Mouse (Mus musculus): ENCODE measurements around the gene Gpr3.

Gene Gpr3

GRCm38 (mm10) chr4:133175274-133175673 lies 37.1 kb downstream of the Gpr3 start:
- no peak for ATAC-seq (ENCODE audit: insufficient number of reproducible peaks, low FRiP score, low TSS enrichment)

GRCm38 (mm10) chr4:133174361-133174760 lies 38.0 kb downstream of the Gpr3 start:
- ATAC-seq (ENCODE audit: insufficient number of reproducible peaks, low FRiP score, low TSS enrichment) = no peak

- ATAC-seq (ENCODE audit: insufficient number of reproducible peaks, low FRiP score, low TSS enrichment) = no peak
Measured at GRCm38 (mm10) chr4:133172451-133172850, 39.9 kb downstream of the Gpr3 start.

- no peak for ATAC-seq (ENCODE audit: insufficient number of reproducible peaks, low FRiP score, low TSS enrichment)
Measured at GRCm38 (mm10) chr4:133170616-133171015, 41.7 kb downstream of the Gpr3 start.

DNA sequence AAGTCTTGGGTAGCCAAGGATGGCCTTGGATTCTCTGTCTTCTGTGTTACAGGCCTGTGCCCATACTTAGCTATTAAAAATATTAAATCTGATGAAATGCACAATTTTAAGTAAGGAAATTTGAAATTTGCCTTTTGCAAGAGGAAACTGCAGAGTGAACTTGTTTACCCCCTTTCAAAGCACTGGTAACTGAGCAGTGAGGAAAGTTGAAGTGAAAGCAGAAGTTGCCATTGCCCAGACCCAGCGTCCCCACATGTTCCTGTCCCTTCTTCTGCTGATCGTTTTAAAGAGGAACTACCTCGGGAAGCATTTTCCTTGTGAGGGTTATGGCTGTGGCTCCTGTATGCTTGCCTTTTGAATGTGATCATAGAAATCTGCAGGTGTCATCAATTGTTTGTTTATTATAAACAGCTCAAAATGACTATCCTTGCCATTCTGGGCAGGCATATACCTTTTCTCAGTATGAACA lies 42.2 kb downstream of the Gpr3 start:
- ATAC-seq (ENCODE audit: insufficient number of reproducible peaks, low FRiP score, low TSS enrichment) = no peak

DNA sequence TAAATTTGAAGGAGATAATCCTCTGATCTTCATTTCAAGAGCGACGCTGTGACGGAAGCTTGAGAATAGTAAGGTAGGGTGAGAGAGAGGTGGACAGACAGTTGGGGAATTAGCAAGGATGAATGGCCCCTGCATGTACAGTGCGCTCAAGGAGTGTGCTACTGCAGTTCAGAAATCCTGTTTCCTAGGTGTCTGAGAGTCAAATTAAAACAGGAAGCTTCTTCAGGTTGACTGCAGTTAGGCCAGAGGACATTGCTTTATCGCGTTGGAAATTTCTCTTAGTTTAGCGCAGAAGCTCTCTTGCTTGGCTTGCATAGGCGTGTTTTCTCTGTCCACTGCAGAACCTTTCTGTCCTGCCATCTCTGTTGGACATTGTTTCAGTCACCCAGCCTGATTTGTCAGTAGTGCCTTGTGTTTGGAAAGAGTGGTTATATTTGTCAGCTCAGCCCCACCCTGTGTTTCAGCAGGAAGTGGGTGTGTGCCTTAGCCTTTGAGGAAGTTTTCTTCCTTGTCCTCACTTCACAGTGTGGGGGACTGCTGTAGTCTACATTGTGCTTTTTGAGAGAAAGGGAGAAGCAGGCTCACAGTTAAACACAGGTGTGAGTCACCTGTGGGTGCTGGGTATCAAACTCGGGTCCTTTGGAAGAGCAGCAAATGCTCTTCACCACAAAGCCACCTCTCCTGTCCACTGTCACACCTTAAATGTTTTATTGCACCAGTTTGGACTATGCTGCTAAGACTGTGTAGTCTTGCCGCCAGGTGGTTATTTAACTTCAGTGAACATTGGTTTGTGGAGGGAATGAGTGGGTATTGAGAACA lies 42.9 kb downstream of the Gpr3 start:
- no peak for ATAC-seq (ENCODE audit: insufficient number of reproducible peaks, low FRiP score, low TSS enrichment)

GRCm38 (mm10) chr4:133166773-133167172 lies 45.6 kb downstream of the Gpr3 start:
- no peak for ATAC-seq (ENCODE audit: insufficient number of reproducible peaks, low FRiP score, low TSS enrichment)

- ATAC-seq (ENCODE audit: insufficient number of reproducible peaks, low FRiP score, low TSS enrichment) = no peak
Measured at GRCm38 (mm10) chr4:133162196-133162595, 50.1 kb downstream of the Gpr3 start.

DNA sequence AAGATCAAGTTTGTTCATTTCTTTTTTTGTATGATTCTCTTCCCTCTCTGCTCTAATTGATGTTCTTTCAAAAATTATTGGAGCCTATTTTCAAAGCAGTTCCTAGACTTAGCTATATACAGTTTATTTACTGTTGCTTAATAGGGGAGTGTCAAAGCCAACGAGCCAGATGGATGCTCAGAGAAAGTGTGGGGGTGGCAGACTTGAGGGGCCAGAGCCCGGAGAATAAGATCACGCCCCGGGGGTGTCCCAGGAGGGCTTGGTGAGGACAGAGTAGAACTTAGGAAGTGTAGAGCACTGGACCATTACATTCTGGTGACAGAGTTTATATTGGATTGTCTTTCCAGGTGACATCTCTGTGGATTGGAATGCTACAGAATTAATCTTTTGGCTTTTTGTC lies 51.5 kb downstream of the Gpr3 start:
- no peak for ATAC-seq (ENCODE audit: insufficient number of reproducible peaks, low FRiP score, low TSS enrichment)

- no peak for ATAC-seq (ENCODE audit: insufficient number of reproducible peaks, low FRiP score, low TSS enrichment)
Measured at GRCm38 (mm10) chr4:133160211-133160610, 52.1 kb downstream of the Gpr3 start.

- ATAC-seq (ENCODE audit: insufficient number of reproducible peaks, low FRiP score, low TSS enrichment) = no peak
Measured at GRCm38 (mm10) chr4:133159646-133160045, 52.7 kb downstream of the Gpr3 start.
